9 mouse cellular contexts compared by ENCODE assay signal in the genomic region with DNA sequence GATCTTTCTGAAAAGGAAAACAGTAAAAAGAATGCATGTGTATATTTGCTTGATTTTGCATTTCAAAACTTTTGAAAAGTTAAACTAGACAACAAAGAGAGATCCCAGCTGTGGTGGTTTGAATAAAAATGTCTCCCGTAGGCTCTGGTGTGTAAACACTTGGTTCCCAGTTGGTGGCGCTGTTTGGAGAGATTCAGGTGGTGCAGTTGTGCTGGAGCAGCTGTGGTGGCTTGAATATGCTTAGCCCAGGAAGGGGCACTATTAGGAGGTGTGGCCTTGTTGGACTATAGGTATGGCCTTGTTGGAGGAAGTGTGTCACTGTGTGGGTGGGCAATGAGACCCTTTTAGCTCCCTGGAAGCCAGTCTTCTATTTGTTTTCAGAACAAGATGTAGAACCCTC. TPM values are rescaled to one million over a fixed set of nuclear protein-coding genes. Genes with fewer than 3 reads are reported as not detected.
DNase-seq lines count a peak whose midpoint lies in the region; ATAC-seq lines count a peak whose summit lies in the region.
"Had no signal": no experiment of that assay in that cellular context is flagged by ENCODE, and none has a peak within 500 bp of the region (broad histone marks: within the 10 kb centered on the region; RNA-seq: fewer than 3 reads in every experiment).

No protein-coding gene starts in this region.

- ATAC-seq in midbrain, embryonic 11.5 days (ENCODE audit: low FRiP score): no peak
- no peak for ATAC-seq in midbrain, embryonic 16.5 days
- ATAC-seq in forebrain, embryonic 16.5 days: no peak

- H3K27me3 ChIP-seq in midbrain, embryonic 11.5 days (ENCODE audit: control insufficient read depth, insufficient read depth, low read length): no peaks in the 10 kb centered on the region
- no peaks in the 10 kb centered on the region for H3K27me3 ChIP-seq in midbrain, embryonic 16.5 days (ENCODE audit: control insufficient read depth, insufficient read depth, low read depth, low read length)
- H3K27me3 ChIP-seq in forebrain, embryonic 16.5 days (replicated peaks; ENCODE audit: control insufficient read depth, insufficient read depth, low read length): no peaks in the 10 kb centered on the region
- H3K27me3 ChIP-seq: embryonic facial prominence, embryonic 13.5 days; limb, embryonic 15.5 days had no signal

- no peak overlapping the region for H3K4me3 ChIP-seq in midbrain, embryonic 11.5 days (ENCODE audit: low read depth, low read length)
- no peak overlapping the region for H3K4me3 ChIP-seq in midbrain, embryonic 16.5 days (ENCODE audit: low read depth, low read length)
- H3K4me3 ChIP-seq in forebrain, embryonic 16.5 days (replicated peaks; ENCODE audit: low read length): no peak overlapping the region
- H3K4me3 ChIP-seq: embryonic facial prominence, embryonic 13.5 days; limb, embryonic 15.5 days had no signal

- no peaks in the 10 kb centered on the region for H3K36me3 ChIP-seq in midbrain, embryonic 11.5 days (ENCODE audit: control insufficient read depth, insufficient read depth, low read length)
- H3K36me3 ChIP-seq in midbrain, embryonic 16.5 days (ENCODE audit: control insufficient read depth, insufficient read depth, low read length): no peaks in the 10 kb centered on the region
- H3K36me3 ChIP-seq in forebrain, embryonic 16.5 days (ENCODE audit: control insufficient read depth, insufficient read depth): no peaks in the 10 kb centered on the region

- DNase-seq in midbrain, embryonic 11.5 days (ENCODE audit: low spot score, missing footprints): peak; percentile 23
- peak; percentile 73 for DNase-seq in T-cell, adult 2 months (ENCODE audit: low spot score)
- peak; percentile 31 for DNase-seq in lung, postnatal 25 days (ENCODE audit: low spot score)
- DNase-seq in thymus, postnatal 36 days: peak; percentile 19 to 26
- DNase-seq in left cerebral cortex, adult 8-10 months (ENCODE audit: low spot score in 2 of 2): no peak

- H3K4me2 ChIP-seq in midbrain, embryonic 11.5 days: no peak overlapping the region
- no peak overlapping the region for H3K4me2 ChIP-seq in midbrain, embryonic 16.5 days (ENCODE audit: low read length)
- H3K4me2 ChIP-seq in forebrain, embryonic 16.5 days (ENCODE audit: low read length): no peak overlapping the region
- H3K4me2 ChIP-seq: limb, embryonic 15.5 days had no signal

- H3K4me1 ChIP-seq in midbrain, embryonic 11.5 days (ENCODE audit: control insufficient read depth, insufficient read depth, low read length): no peaks in the 10 kb centered on the region
- H3K4me1 ChIP-seq in midbrain, embryonic 16.5 days (ENCODE audit: control insufficient read depth, insufficient read depth, low read length): no peaks in the 10 kb centered on the region; the same call in 1 of the 2 replicates
- no peaks in the 10 kb centered on the region for H3K4me1 ChIP-seq in forebrain, embryonic 16.5 days (replicated peaks; ENCODE audit: control insufficient read depth, insufficient read depth, low read length)

- H3K27ac ChIP-seq in midbrain, embryonic 11.5 days (ENCODE audit: low read depth, low read length): no peak overlapping the region
- no peak overlapping the region for H3K27ac ChIP-seq in midbrain, embryonic 16.5 days (ENCODE audit: low read length)
- no peak overlapping the region for H3K27ac ChIP-seq in forebrain, embryonic 16.5 days (ENCODE audit: low read length)

- WGBS in midbrain, embryonic 11.5 days: 53% methylated on average over 2 of the region's 2 CpGs
- 64% methylated on average over 2 of the region's 2 CpGs for WGBS in midbrain, embryonic 16.5 days
- 59% methylated on average over 2 of the region's 2 CpGs for WGBS in forebrain, embryonic 16.5 days

- no peak overlapping the region for H3K9ac ChIP-seq in midbrain, embryonic 11.5 days (ENCODE audit: low read length)
- no peak overlapping the region for H3K9ac ChIP-seq in midbrain, embryonic 16.5 days (ENCODE audit: low read depth, low read length)
- H3K9ac ChIP-seq in forebrain, embryonic 16.5 days (replicated peaks; ENCODE audit: low read depth, low read length): no peak overlapping the region
- H3K9ac ChIP-seq: embryonic facial prominence, embryonic 13.5 days; limb, embryonic 15.5 days had no signal

- H3K9me3 ChIP-seq in midbrain, embryonic 11.5 days (ENCODE audit: control insufficient read depth, low read length): no peaks in the 10 kb centered on the region
- H3K9me3 ChIP-seq in midbrain, embryonic 16.5 days (replicated peaks; ENCODE audit: control insufficient read depth, low read length, poor library complexity, severe bottlenecking): no peaks in the 10 kb centered on the region
- no peaks in the 10 kb centered on the region for H3K9me3 ChIP-seq in forebrain, embryonic 16.5 days (ENCODE audit: control insufficient read depth, low read length)
- H3K9me3 ChIP-seq: embryonic facial prominence, embryonic 13.5 days; limb, embryonic 15.5 days had no signal

RNA-seq across cellular contexts. Expression of a gene that starts 1.3 kb away (rescaled TPM):
- 29.8 and 31.6 TPM in 2 replicates for polyA plus RNA-seq in midbrain, embryonic 11.5 days (2014; fragmentation: Nextera tagmentation; extraction: Ambion mirVana)
- 2.5 and 2.7 TPM in 2 replicates for polyA plus RNA-seq in midbrain, embryonic 16.5 days (2015; fragmentation: Nextera tagmentation; extraction: Ambion mirVana)
- 7.2 and 8.0 TPM in 2 replicates for polyA plus RNA-seq in forebrain, embryonic 16.5 days (2015; fragmentation: Nextera tagmentation; extraction: Ambion mirVana)
- total RNA-seq in left cerebral cortex, adult 8-10 months (2022): under 1 TPM; 0.18 to 0.63 (median 0.32) TPM

RNA-seq across cellular contexts. Expression of a gene that starts 11.7 kb away (rescaled TPM):
- 2.9 and 3.3 TPM in 2 replicates for polyA plus RNA-seq in midbrain, embryonic 11.5 days (2014; fragmentation: Nextera tagmentation; extraction: Ambion mirVana)
- 15.6 and 19.3 TPM in 2 replicates for polyA plus RNA-seq in midbrain, embryonic 16.5 days (2015; fragmentation: Nextera tagmentation; extraction: Ambion mirVana)
- polyA plus RNA-seq in forebrain, embryonic 16.5 days (2015; fragmentation: Nextera tagmentation; extraction: Ambion mirVana): 12.5 TPM in 2 replicates
- 10 to 100 TPM; 21.8 to 23.6 (median 22.9) TPM for total RNA-seq in left cerebral cortex, adult 8-10 months (2022)

RNA-seq across cellular contexts. Expression of a gene that starts 25.2 kb away (rescaled TPM):
- polyA plus RNA-seq in midbrain, embryonic 11.5 days (2014; fragmentation: Nextera tagmentation; extraction: Ambion mirVana): 39.9 and 40.8 TPM in 2 replicates
- polyA plus RNA-seq in midbrain, embryonic 16.5 days (2015; fragmentation: Nextera tagmentation; extraction: Ambion mirVana): 9.8 and 13.1 TPM in 2 replicates
- 16.5 and 22.1 TPM in 2 replicates for polyA plus RNA-seq in forebrain, embryonic 16.5 days (2015; fragmentation: Nextera tagmentation; extraction: Ambion mirVana)
- total RNA-seq in left cerebral cortex, adult 8-10 months (2022): 1 to 10 TPM; 2.9 to 5.0 (median 4.1) TPM

RNA-seq across cellular contexts. Expression of a gene that starts 31.0 kb away (rescaled TPM):
- polyA plus RNA-seq in midbrain, embryonic 11.5 days (2014; fragmentation: Nextera tagmentation; extraction: Ambion mirVana): 12.4 and 13.3 TPM in 2 replicates
- polyA plus RNA-seq in midbrain, embryonic 16.5 days (2015; fragmentation: Nextera tagmentation; extraction: Ambion mirVana): 5.9 and 6.4 TPM in 2 replicates
- polyA plus RNA-seq in forebrain, embryonic 16.5 days (2015; fragmentation: Nextera tagmentation; extraction: Ambion mirVana): 8.1 and 9.1 TPM in 2 replicates
- total RNA-seq in left cerebral cortex, adult 8-10 months (2022): 1 to 10 TPM; 1.3 to 1.7 (median 1.5) TPM

RNA-seq across cellular contexts. Expression of a gene that starts 32.3 kb away (rescaled TPM):
- 37.6 and 38.9 TPM in 2 replicates for polyA plus RNA-seq in midbrain, embryonic 11.5 days (2014; fragmentation: Nextera tagmentation; extraction: Ambion mirVana)
- polyA plus RNA-seq in midbrain, embryonic 16.5 days (2015; fragmentation: Nextera tagmentation; extraction: Ambion mirVana): 11.8 and 14.7 TPM in 2 replicates
- 20.0 and 23.6 TPM in 2 replicates for polyA plus RNA-seq in forebrain, embryonic 16.5 days (2015; fragmentation: Nextera tagmentation; extraction: Ambion mirVana)
- 1 to 10 TPM; 4.7 to 5.8 (median 5.3) TPM for total RNA-seq in left cerebral cortex, adult 8-10 months (2022)

Comparison
In these comparisons a context has a peak if more than half of its experiments do, and no peak if none do; other contexts are left out.
1. DNase-seq: peak in midbrain, embryonic 11.5 days (single experiment), T-cell, adult 2 months (single experiment), lung, postnatal 25 days (single experiment) and thymus, postnatal 36 days (2 of 2); none in left cerebral cortex, adult 8-10 months (0 of 2).